Mouse (Mus musculus) NIH3T3 (cell line): Measurements from ENCODE around the gene Chd6.
A peak's percentile ranks its signal among the peaks of the same experiment; 100 is the strongest.

Experiments
- DNase-seq: peaks from one replicate; pipeline ENCODE4 v3.0.0-alpha.2; 2012; ENCODE audit warnings: low read depth

Chd6 gene

GRCm38 (mm10) chr2:161108933-161109371, at the start of gene Chd6:
TSS of gene Chd6 (minus strand) at chr2:161109075.
- DNase-seq = peak; percentile 99

- DNase-seq = no peak
Measured at GRCm38 (mm10) chr2:161150004-161150842, 41.3 kb upstream of the Chd6 start.

- DNase-seq = peak; percentile 12
Measured at GRCm38 (mm10) chr2:161148428-161149020, 39.6 kb upstream of the Chd6 start.

- no peak for DNase-seq
Measured at GRCm38 (mm10) chr2:161147656-161148427, 39.0 kb upstream of the Chd6 start.

- no peak for DNase-seq
Measured at GRCm38 (mm10) chr2:161144799-161145198, 35.9 kb upstream of the Chd6 start.

- DNase-seq = no peak
Measured at GRCm38 (mm10) chr2:161138672-161139536, 30.0 kb upstream of the Chd6 start.

GRCm38 (mm10) chr2:161136999-161137398, 28.1 kb upstream of the Chd6 start:
- DNase-seq = no peak

- peak; percentile 72 for DNase-seq
Measured at GRCm38 (mm10) chr2:161128367-161129111, 19.7 kb upstream of the Chd6 start.

GRCm38 (mm10) chr2:161112011-161112410, 3.1 kb upstream of the Chd6 start:
- peak; percentile 21 for DNase-seq

GRCm38 (mm10) chr2:161109398-161109821, 535 bp upstream of the Chd6 start:
- DNase-seq = peak; percentile 50

GRCm38 (mm10) chr2:161108085-161108927, 569 bp downstream of the Chd6 start:
- peak; percentile 65 for DNase-seq

- DNase-seq = peak; percentile 12
Measured at GRCm38 (mm10) chr2:161107236-161107635, 1.6 kb downstream of the Chd6 start.

- DNase-seq = no peak
Measured at GRCm38 (mm10) chr2:161103769-161104168, 5.1 kb downstream of the Chd6 start.

GRCm38 (mm10) chr2:161102102-161102501, 6.8 kb downstream of the Chd6 start:
- DNase-seq = peak; percentile 27

- no peak for DNase-seq
Measured at GRCm38 (mm10) chr2:161097746-161098145, 11.1 kb downstream of the Chd6 start.

GRCm38 (mm10) chr2:161090746-161091405, 18.0 kb downstream of the Chd6 start:
- DNase-seq = no peak

- DNase-seq = peak; percentile 21
Measured at GRCm38 (mm10) chr2:161090200-161090599, 18.7 kb downstream of the Chd6 start.

- DNase-seq = no peak
Measured at GRCm38 (mm10) chr2:161078590-161078989, 30.3 kb downstream of the Chd6 start.

- no peak for DNase-seq
Measured at GRCm38 (mm10) chr2:161076262-161076661, 32.6 kb downstream of the Chd6 start.
